Mouse (Mus musculus) bone marrow macrophage, adult 2 months (primary cell): ENCODE measurements around the gene Adgre5.

ENCODE experiments used
- CTCF ChIP-seq: IDR thresholded peaks from 2 replicates; pipeline ENCODE4 v1.5.1; 2012; ENCODE audit warnings: low read depth, mild to moderate bottlenecking, low read length, moderate library complexity
- POLR2A ChIP-seq: IDR thresholded peaks from 2 replicates; pipeline ENCODE4 v1.6.1; 2012; ENCODE audit warnings: mild to moderate bottlenecking, low read depth, low read length, borderline replicate concordance

DNA sequence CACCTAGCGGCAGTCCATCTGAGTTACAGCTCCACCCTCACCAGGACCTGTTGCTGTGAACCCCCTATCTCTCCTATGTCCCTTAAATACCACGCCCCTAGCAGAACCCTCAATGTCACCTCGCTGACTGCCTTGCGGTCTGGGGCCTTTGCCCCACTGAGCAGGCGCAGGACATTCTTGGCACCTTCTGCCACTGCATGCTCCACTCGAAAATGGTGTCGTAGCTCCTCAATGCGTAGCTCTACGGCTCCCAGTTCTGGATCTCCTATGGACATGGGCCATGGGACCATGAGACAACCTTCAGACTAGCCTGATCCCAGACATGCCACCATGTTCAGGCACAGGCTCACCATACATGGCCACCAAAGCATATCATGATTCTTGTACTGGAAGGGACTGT lies 56.6 kb downstream of the Adgre5 start:
- TF ChIP-seq POLR2A (no peak), CTCF (no peak)
